Mouse (Mus musculus) forebrain, embryonic 16.5 days (tissue): ENCODE data around the gene Capn15. TPM values are rescaled to one million over a fixed set of nuclear protein-coding genes. Genes with fewer than 3 reads are reported as not detected.

Source experiments
- ATAC-seq: fragments of 200-750 bp; cut with Nextera tagmentation; 2 replicates; pipeline ENCODE4 v1.8.0; 2017; ENCODE audit warnings: mild to moderate bottlenecking, moderate library complexity
- H3K27ac ChIP-seq: fragments of 300-500 bp; sonication (generic); 2 replicates; pipeline ENCODE4 v1.5.1; 2014; ENCODE audit warnings: low read length, control low read depth
- H3K27me3 ChIP-seq: fragments of 300-500 bp; sonication (generic); replicated peaks from 2 replicates; pipeline ENCODE4 v1.6.1; 2014; ENCODE audit warnings: low read length; ENCODE audit not compliant: control insufficient read depth, insufficient read depth
- H3K36me3 ChIP-seq: fragments of 300-500 bp; sonication (generic); 2 replicates; pipeline ENCODE4 v1.6.1; 2014; ENCODE audit not compliant: control insufficient read depth, insufficient read depth
- H3K4me1 ChIP-seq: fragments of 300-500 bp; sonication (generic); replicated peaks from 2 replicates; pipeline ENCODE4 v1.6.1; 2014; ENCODE audit warnings: low read length; ENCODE audit not compliant: control insufficient read depth, insufficient read depth
- H3K4me2 ChIP-seq: fragments of 300-500 bp; sonication (generic); 2 replicates; pipeline ENCODE4 v1.6.1; 2014; ENCODE audit warnings: mild to moderate bottlenecking, low read length, control low read depth
- H3K4me3 ChIP-seq: fragments of 300-500 bp; sonication (generic); replicated peaks from 2 replicates; pipeline ENCODE4 v1.5.1; 2014; ENCODE audit warnings: mild to moderate bottlenecking, low read length, control low read depth
- H3K9ac ChIP-seq: fragments of 300-500 bp; sonication (generic); replicated peaks from 2 replicates; pipeline ENCODE4 v1.6.1; 2014; ENCODE audit warnings: low read depth, low read length, control low read depth
- H3K9me3 ChIP-seq: fragments of 300-500 bp; sonication (generic); 2 replicates; pipeline ENCODE4 v1.6.1; 2016; ENCODE audit warnings: low read length; ENCODE audit not compliant: control insufficient read depth
- WGBS: fragments of 180-500 bp; shearing (Covaris S2); extraction: QIAGEN DNeasy Blood & Tissue Kit; methylation state at CpG from one replicate; pipeline ENCODE4 v1.1.7; 2014; 5-methylcytosine and 5-hydroxymethylcytosine counted together
- polyA plus RNA-seq: library from polyadenylated mRNA; unstranded; fragments of >200 nt; fragmentation: Nextera tagmentation; extraction: Ambion mirVana; gene quantifications from 2 replicates; pipeline ENCODE4 v1.2.1, GENCODE M21; 2015

The Capn15 gene
- polyA plus RNA-seq: 16.5 and 23.3 TPM in 2 replicates

DNA sequence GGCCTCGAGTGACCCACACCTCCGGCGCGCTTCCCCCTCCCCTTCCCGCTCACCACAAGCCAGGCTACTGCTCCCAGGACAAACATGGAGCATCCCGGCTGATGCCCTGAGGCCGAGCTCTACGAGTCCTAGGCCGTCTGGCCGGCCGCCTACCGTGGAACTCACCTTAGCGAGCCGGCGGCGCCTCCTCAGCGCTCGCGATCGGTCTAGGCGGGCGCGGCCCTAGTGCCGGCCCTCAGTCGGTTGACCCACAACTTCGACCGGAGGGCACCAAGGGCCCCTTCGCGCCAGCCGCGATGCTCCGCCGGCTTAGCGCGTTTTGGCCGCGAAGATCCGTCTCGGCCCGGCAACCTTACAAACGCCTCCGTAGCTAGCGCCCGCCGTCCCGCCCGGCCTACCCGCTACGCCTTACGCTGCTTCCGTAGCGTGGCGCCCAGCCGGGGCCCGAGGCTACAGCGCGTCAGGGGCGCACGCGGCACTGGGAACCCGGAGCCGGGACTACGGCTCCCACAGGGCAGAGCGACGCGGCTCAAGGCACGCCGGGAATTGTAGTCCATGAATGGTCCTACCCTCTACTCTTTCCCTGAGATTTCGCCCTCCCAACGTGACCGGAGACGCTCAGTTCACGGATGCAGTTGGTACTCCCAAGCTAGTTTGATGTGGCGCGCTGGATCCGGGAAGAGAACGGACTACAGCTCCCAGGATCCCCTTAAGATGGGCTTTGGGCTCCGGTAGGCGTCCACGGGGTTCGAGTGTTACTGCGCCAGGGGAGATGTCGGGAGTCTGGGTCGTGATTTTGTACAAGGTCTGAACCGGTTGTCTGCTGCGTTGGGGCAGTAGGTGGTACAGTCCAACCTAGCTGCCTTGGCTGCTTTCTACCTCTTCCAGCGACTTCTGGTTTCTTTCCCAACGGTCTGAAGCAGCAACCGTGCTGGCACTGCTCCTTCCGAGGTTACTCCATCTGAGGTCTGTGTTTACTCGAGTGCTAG lies at the start of gene Capn15:
Gene Capn15, minus strand, starts transcription at position 491 of the 989 bp plus-strand sequence.
- H3K4me2 ChIP-seq: peak within 1 kb of the TSS; percentile 81
- H3K4me3 ChIP-seq: peak within 1 kb of the TSS; percentile 91
- H3K9me3 ChIP-seq: no peaks in the 10 kb centered on the region
- under 1% methylated on average over 91 of the region's 91 CpGs for WGBS
- H3K27ac ChIP-seq: peak within 1 kb of the TSS; percentile 87
- H3K4me1 ChIP-seq: peaks cover 22% of the 10 kb centered on the region
- peak; percentile 100 for ATAC-seq
- H3K9ac ChIP-seq: peak within 1 kb of the TSS; percentile 92
- peaks cover 11% of the 10 kb centered on the region; the same call in 1 of the 2 replicates for H3K36me3 ChIP-seq
- no peaks in the 10 kb centered on the region for H3K27me3 ChIP-seq

DNA sequence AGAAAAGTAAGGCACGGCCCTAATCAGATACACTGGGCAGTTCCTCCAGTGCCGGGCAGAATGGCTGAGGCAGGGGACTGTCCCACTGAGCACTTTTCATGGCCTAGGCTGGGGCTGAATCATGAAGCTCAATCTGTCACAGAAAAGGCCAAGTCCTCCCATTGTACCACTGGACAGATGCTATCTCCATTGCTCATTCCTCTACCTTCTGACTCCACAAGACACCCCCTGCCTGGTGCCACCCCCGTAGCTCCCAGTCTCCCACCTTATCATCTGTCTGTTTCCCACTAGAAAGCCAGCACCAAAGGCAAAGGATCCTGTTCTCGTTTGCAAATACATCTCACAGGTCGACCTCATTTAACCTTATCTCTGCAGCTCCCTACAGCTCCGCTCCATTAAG lies 46.4 kb upstream of the Capn15 start:
- 86% methylated on average over 6 of the region's 6 CpGs for WGBS
- Histone ChIP-seq H3K27me3 (no peaks in the 10 kb centered on the region), H3K27ac (no peak overlapping the region), H3K9ac (no peak overlapping the region), H3K4me2 (no peak overlapping the region), H3K4me3 (no peak overlapping the region), H3K36me3 (peaks cover 3% of the 10 kb centered on the region; the same call in 1 of the 2 replicates), H3K9me3 (no peaks in the 10 kb centered on the region), H3K4me1 (no peaks in the 10 kb centered on the region; the same call in 1 of the 2 replicates)
- no peak for ATAC-seq

DNA sequence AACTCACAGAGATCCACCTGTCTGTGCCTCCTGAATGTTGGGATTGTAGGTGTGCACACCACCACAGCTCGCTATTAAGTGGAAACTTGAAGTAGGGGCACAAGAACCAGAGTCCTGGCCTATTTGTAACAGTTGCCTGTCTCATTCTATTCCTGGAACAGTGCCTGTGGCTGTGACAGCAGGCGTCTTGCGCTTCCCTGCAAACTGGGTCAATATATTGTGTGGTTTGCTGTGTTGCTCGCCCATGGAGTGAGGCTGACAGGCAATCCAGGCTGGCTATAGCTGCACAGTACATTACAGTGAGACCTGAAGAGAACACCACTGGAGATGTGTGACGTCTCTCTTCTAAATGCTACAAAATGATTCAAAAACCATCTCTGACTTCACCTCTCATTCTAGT lies 46.0 kb upstream of the Capn15 start:
- no peak overlapping the region for H3K4me2 ChIP-seq
- H3K9me3 ChIP-seq: no peaks in the 10 kb centered on the region
- H3K36me3 ChIP-seq: peaks cover 3% of the 10 kb centered on the region; the same call in 1 of the 2 replicates
- H3K27me3 ChIP-seq: no peaks in the 10 kb centered on the region
- H3K4me1 ChIP-seq: no peaks in the 10 kb centered on the region; the same call in 1 of the 2 replicates
- H3K4me3 ChIP-seq: no peak overlapping the region
- no peak overlapping the region for H3K27ac ChIP-seq
- H3K9ac ChIP-seq: no peak overlapping the region
- whole genome bisulfite sequencing: 80% methylated on average over 5 of the region's 5 CpGs
- no peak for ATAC-seq

DNA sequence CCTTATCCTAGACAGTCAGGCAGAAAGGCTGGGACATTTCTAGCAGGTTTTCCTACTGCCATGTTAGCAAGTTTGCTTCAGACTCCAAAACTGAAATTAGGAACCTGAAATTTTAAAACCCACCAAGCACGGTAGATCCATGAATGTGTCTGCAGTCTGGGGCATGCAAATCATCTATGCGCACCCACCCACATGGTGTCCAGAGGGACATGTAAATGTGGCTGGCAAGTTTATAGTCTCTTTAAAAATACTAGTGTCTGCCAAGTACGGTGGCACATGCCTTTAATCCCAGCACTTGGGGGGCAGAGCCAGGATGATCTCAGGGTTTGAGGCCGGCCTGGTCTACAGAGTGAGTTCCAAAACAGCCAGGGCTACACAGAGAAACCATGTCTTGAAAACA lies 42.7 kb upstream of the Capn15 start:
- WGBS: 72% methylated on average over 4 of the region's 4 CpGs
- no peak overlapping the region for H3K27ac ChIP-seq

DNA sequence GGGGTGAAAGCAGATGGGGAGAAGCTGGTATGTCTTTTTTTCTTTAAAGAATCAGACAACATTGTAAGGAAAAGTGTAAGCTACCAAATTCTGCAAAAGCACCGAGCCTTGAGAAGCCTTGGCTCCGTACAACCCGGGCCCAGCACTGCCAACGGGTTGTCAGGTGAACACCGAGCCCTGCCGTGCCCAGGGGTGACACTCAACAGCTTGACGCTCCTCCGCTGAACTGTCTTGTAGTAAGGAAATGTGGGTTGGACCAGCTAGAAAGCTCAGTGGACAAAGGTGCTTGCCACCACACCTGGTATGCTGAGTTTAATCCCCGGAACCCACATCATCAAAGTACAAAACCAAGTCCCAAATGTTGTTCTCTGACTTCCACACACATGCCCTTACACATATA lies 39.1 kb upstream of the Capn15 start:
- Histone ChIP-seq H3K27me3 (no peaks in the 10 kb centered on the region), H3K9me3 (no peaks in the 10 kb centered on the region), H3K4me3 (no peak overlapping the region), H3K36me3 (0 out of 2 replicates have a peak, but pooled peaks cover 2% of the 10 kb centered on the region), H3K9ac (no peak overlapping the region), H3K4me1 (no peaks in the 10 kb centered on the region; the same call in 1 of the 2 replicates), H3K27ac (no peak overlapping the region), H3K4me2 (no peak overlapping the region)
- no peak for ATAC-seq
- WGBS: 95% methylated on average over 9 of the region's 9 CpGs

More for the DNA sequence above, 42.7 kb upstream of the Capn15 start:
- Histone ChIP-seq H3K4me3 (no peak overlapping the region), H3K4me1 (no peaks in the 10 kb centered on the region; the same call in 1 of the 2 replicates), H3K9ac (no peak overlapping the region), H3K36me3 (0 out of 2 replicates have a peak, but pooled peaks cover 2% of the 10 kb centered on the region), H3K9me3 (no peaks in the 10 kb centered on the region), H3K4me2 (no peak overlapping the region), H3K27me3 (no peaks in the 10 kb centered on the region)
- ATAC-seq: no peak

DNA sequence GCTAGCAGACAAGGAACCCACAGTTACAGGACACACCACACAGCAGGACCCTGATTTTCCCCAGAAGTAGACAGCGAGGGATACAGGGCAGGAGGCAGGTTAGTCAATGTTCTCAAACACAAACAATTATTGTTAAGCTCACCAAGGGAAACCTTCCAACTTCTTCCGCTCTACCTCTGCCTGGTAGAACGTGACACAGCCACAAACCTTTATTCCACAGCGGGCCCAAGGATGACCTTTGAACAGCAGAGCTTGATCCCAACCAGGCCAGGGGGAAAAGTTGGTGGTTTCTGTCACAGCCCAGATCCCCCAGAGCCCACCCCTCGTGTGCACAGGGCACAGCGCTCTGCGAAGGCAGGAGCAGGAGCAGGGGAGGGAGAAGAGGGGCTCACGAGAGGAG lies 38.4 kb upstream of the Capn15 start:
- no peak overlapping the region for H3K27ac ChIP-seq
- WGBS: 94% methylated on average over 8 of the region's 8 CpGs
- H3K4me1 ChIP-seq: no peaks in the 10 kb centered on the region
- no peak overlapping the region for H3K4me3 ChIP-seq
- H3K4me2 ChIP-seq: no peak overlapping the region
- 0 out of 2 replicates have a peak, but pooled peaks cover 2% of the 10 kb centered on the region for H3K36me3 ChIP-seq
- no peaks in the 10 kb centered on the region for H3K9me3 ChIP-seq
- ATAC-seq: no peak
- H3K27me3 ChIP-seq: no peaks in the 10 kb centered on the region
- no peak overlapping the region for H3K9ac ChIP-seq

DNA sequence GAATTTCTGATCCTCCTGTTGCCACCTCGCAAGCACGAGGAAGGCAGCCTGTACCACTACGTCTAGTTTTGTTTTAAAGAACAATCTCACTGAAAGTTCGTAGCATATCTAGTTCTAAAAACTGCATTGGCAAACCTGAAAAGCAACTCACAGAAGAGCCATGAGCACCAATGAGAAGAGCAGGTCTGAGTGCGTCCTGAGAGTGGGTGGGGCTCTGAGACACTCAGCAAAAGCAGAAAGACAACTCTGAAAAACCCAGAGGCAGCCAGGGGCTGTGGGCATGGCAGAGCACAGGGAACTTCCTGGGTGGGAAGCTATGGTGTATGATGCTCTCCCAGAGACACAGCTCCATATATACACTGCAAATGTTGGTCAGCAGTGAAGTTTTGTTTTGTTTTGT lies 37.6 kb upstream of the Capn15 start:
- 0 out of 2 replicates have a peak, but pooled peaks cover 2% of the 10 kb centered on the region for H3K36me3 ChIP-seq
- H3K4me2 ChIP-seq: no peak overlapping the region
- no peaks in the 10 kb centered on the region for H3K9me3 ChIP-seq
- no peaks in the 10 kb centered on the region for H3K27me3 ChIP-seq
- H3K4me3 ChIP-seq: no peak overlapping the region
- no peaks in the 10 kb centered on the region for H3K4me1 ChIP-seq
- H3K9ac ChIP-seq: no peak overlapping the region
- no peak overlapping the region for H3K27ac ChIP-seq
- WGBS: 95% methylated on average over 5 of the region's 5 CpGs
- no peak for ATAC-seq

DNA sequence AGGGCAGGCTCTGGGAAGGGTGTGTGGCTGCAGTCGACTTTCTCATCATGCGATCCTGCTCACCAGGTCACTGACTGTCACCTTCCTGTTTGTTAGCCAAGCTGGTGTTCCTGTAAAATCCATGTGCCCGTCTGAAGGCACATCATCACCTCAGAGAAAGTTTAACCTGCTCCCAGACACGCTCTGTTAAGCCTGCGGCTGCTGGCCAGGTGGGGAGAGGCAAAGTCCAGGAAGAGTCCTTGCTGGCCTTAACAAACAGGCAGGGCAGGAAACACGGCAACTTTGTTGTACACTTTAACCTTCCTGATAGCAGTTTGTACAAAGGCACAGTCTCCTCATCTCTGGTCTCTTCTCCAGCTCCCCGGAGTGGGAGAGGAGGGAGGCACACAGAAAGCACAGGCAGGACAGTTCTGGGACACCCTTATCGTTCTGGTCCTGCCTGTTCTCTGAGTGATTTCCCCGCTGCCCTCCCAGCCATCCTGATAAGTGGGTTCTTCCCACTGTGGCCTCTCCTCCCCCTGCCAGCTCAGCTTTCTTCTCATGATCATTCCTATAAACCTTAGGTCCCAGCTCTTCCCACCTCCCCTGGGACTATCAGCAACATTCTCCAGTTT lies 36.2 kb upstream of the Capn15 start:
- ATAC-seq: no peak
- 0 out of 2 replicates have a peak, but pooled peaks cover 2% of the 10 kb centered on the region for H3K36me3 ChIP-seq

DNA sequence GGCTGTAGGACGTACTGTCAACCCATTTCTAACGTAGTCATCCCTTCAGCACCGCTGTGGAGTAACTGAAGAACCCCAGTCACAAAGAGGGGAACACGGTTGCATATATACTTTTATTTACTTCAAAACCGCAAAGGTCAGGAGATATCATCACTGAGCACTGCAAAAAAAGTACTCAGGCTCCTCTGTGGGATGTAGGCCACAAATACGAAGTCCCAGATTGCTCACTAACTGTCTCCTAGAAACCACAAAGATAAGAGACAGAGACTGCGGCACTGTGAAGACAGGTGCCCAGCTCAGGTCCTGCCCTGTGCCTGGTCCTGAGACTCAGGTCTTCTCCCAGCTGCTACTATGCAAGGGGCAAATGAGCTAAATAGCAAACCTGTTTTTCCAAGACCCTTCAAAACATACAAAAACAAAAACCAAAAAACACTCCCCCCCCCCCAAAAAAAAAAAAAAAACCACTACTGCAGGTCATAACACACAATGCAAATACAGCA lies 35.3 kb upstream of the Capn15 start:
- H3K9me3 ChIP-seq: no peaks in the 10 kb centered on the region
- H3K4me3 ChIP-seq: no peak overlapping the region
- 0 out of 2 replicates have a peak, but pooled peaks cover 2% of the 10 kb centered on the region for H3K36me3 ChIP-seq
- WGBS: 96% methylated on average over 7 of the region's 7 CpGs
- ATAC-seq: no peak
- no peaks in the 10 kb centered on the region for H3K4me1 ChIP-seq
- H3K4me2 ChIP-seq: no peak overlapping the region
- no peak overlapping the region for H3K27ac ChIP-seq
- H3K9ac ChIP-seq: no peak overlapping the region
- no peaks in the 10 kb centered on the region for H3K27me3 ChIP-seq

More for the DNA sequence above, 36.2 kb upstream of the Capn15 start:
- Histone ChIP-seq H3K27me3 (no peaks in the 10 kb centered on the region), H3K9ac (no peak overlapping the region), H3K4me2 (no peak overlapping the region), H3K4me3 (no peak overlapping the region), H3K9me3 (no peaks in the 10 kb centered on the region), H3K27ac (no peak overlapping the region), H3K4me1 (no peaks in the 10 kb centered on the region)
- WGBS: 90% methylated on average over 9 of the region's 9 CpGs
